Mouse (Mus musculus): ENCODE measurements around the gene Cables2. TPM values are rescaled to one million over a fixed set of nuclear protein-coding genes. Genes with fewer than 3 reads are reported as not detected.
A peak's percentile ranks its signal among the peaks of the same experiment; 100 is the strongest.

Gene Cables2
- total and polyA plus RNA-seq, 2 experiments from 2014 or later, result 28.4 to 58.8 TPM

- peaks cover 13% of the 10 kb centered on the region; the same call in 1 of the 2 replicates for H3K4me1 ChIP-seq (ENCODE audit: insufficient read depth)
- TF ChIP-seq CTCF (IDR thresholded peaks at IDR 0.05; ENCODE audit: low read depth), result peak; percentile 70
- WGBS, result 4% methylated on average over 21 of the region's 21 CpGs
- no peaks in the 10 kb centered on the region for H3K36me3 ChIP-seq (ENCODE audit: insufficient read depth)
- ATAC-seq (peak; percentile 70), DNase-seq (peak; percentile 39)
- no peaks in the 10 kb centered on the region for H3K9me3 ChIP-seq (ENCODE audit: low read length)
- H3K27ac ChIP-seq (ENCODE audit: low read depth, low read length), result no peak overlapping the region
- no peak overlapping the region for H3K9ac ChIP-seq
- peak overlapping the region; percentile 27 for H3K4me2 ChIP-seq (ENCODE audit: low read depth)
- peaks cover 8% of the 10 kb centered on the region; the same call in 1 of the 2 replicates for H3K27me3 ChIP-seq (ENCODE audit: insufficient read depth, low read length)
- H3K4me3 ChIP-seq (ENCODE audit: low read depth, low read length), result 0 out of 2 replicates have a peak overlapping the region, but pooled peaks have one; percentile 5
These were observed 45.8 kb downstream of the Cables2 start for GRCm38 (mm10) chr2:180227262-180228059.

DNA sequence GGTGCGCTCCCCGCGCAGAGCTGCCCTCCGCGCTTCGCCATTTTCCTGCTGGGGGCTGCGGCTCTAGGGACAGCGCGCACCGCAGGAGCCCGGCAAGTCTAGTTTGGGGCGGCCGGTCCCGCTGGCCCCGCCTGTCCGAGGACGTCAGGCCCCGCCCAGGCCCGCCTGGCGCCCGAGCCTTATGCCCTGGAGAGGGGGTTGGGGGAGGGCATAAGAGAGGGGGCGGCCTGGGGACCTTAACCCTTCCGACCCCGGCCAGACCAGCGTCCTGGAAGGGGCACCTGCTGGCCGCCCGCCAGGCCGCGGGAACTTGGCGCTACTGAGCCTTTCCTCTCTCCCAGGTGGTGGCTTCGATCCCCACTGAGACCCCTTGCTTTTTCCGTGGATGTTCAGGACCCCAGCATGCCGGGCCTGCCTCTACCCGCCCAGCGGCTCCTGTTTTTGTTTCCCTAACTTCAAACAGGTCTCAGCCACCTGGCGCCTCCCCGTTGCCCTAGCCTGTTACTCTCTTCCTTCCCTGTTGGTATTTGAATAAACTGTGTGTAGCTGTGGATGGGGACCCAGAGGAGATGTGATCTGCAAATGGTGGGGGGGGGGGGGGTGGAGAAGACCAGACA, 47.4 kb downstream of the Cables2 start, which contains the start of gene Lama5:
Lama5 (minus strand) TSS at position 98 of the 617 bp plus-strand sequence.
- DNase-seq, result no peak
- peaks cover 8% of the 10 kb centered on the region; the same call in 1 of the 2 replicates for H3K27me3 ChIP-seq (ENCODE audit: insufficient read depth, low read length)
- TF ChIP-seq CTCF (IDR thresholded peaks at IDR 0.05; ENCODE audit: low read depth), result no peak
- under 1% methylated on average over 31 of the region's 37 CpGs for WGBS
- no peaks in the 10 kb centered on the region for H3K36me3 ChIP-seq (ENCODE audit: insufficient read depth)
- H3K4me1 ChIP-seq (ENCODE audit: insufficient read depth), result peaks cover 13% of the 10 kb centered on the region; the same call in 1 of the 2 replicates
- no peak within 1 kb of the TSS for H3K27ac ChIP-seq (ENCODE audit: low read depth, low read length)
- H3K4me2 ChIP-seq (ENCODE audit: low read depth), result peak within 1 kb of the TSS; percentile 100
- ATAC-seq, result peak; percentile 66
- peak within 1 kb of the TSS; percentile 53 for H3K9ac ChIP-seq
- peak within 1 kb of the TSS; percentile 53 for H3K4me3 ChIP-seq (ENCODE audit: low read depth, low read length)
- H3K9me3 ChIP-seq (ENCODE audit: low read length), result no peaks in the 10 kb centered on the region

GRCm38 (mm10) chr2:180225044-180225761, 48.1 kb downstream of the Cables2 start:
- no peaks in the 10 kb centered on the region for H3K36me3 ChIP-seq (ENCODE audit: insufficient read depth)
- no peak overlapping the region for H3K27ac ChIP-seq (ENCODE audit: low read depth, low read length)
- H3K4me2 ChIP-seq (ENCODE audit: low read depth), result peak overlapping the region; percentile 100
- peak; percentile 23 for ATAC-seq
- under 1% methylated on average over 43 of the region's 55 CpGs for WGBS
- no peaks in the 10 kb centered on the region for H3K9me3 ChIP-seq (ENCODE audit: low read length)
- peaks cover 8% of the 10 kb centered on the region; the same call in 1 of the 2 replicates for H3K27me3 ChIP-seq (ENCODE audit: insufficient read depth, low read length)
- no peak for TF ChIP-seq CTCF (IDR thresholded peaks at IDR 0.05; ENCODE audit: low read depth)
- peak overlapping the region; percentile 53 for H3K4me3 ChIP-seq (ENCODE audit: low read depth, low read length)
- DNase-seq, result no peak
- H3K9ac ChIP-seq, result peak overlapping the region; percentile 53
- H3K4me1 ChIP-seq (ENCODE audit: insufficient read depth), result peaks cover 13% of the 10 kb centered on the region; the same call in 1 of the 2 replicates

DNA sequence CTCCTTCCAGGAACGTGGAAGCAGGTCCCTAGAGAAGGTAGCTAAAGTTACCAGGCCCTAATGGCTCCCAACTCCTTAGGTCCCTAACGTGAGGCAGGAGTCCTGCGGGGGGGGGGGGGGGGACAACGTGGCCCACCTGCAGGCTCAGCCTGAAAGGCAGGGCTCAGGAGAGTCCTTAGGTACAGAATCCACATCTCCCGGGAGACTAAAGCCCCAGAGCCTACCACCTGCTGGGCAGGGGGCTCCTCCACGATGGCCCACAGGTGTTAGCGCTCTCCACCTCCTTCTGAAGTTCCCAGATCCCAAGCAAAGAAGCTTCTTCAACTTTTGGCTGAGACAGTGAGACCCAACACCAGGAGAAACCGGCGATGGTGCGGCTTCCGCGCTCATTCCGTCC, 48.7 kb downstream of the Cables2 start:
- H3K4me2 ChIP-seq (ENCODE audit: low read depth), result peak overlapping the region; percentile 100
- H3K4me1 ChIP-seq (ENCODE audit: insufficient read depth), result peaks cover 13% of the 10 kb centered on the region; the same call in 1 of the 2 replicates
- H3K27me3 ChIP-seq (ENCODE audit: insufficient read depth, low read length), result peaks cover 8% of the 10 kb centered on the region; the same call in 1 of the 2 replicates
- H3K27ac ChIP-seq (ENCODE audit: low read depth, low read length), result no peak overlapping the region
- no peaks in the 10 kb centered on the region for H3K36me3 ChIP-seq (ENCODE audit: insufficient read depth)
- H3K9ac ChIP-seq, result peak overlapping the region; percentile 53; the same call in 1 of the 2 replicates
- 4% methylated on average over 13 of the region's 13 CpGs for WGBS
- DNase-seq (no peak), ATAC-seq (no peak)
- no peak for TF ChIP-seq CTCF (IDR thresholded peaks at IDR 0.05; ENCODE audit: low read depth)
- H3K9me3 ChIP-seq (ENCODE audit: low read length), result no peaks in the 10 kb centered on the region
- peak overlapping the region; percentile 53 for H3K4me3 ChIP-seq (ENCODE audit: low read depth, low read length)

DNA sequence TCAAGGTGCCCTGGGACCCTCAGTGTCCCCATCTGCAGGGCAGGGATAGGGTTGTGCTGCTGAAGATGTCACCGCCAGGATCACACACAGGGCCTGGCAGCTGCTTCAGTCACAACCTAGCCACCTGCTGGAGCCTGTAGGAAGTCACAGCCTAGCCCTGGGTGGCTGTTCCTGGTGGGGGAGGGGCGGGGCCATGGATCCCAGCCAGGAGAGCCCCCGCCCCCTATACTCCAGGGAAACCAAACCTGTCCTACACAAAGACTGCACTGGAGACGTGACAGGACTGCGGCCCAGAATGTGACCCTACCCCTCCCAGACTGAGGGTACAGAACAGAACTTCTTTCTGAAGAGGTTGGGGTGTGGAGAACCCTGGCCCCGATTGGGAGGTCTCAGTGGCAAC, 51.0 kb downstream of the Cables2 start:
- no peak for DNase-seq
- H3K9me3 ChIP-seq (ENCODE audit: low read length), result no peaks in the 10 kb centered on the region
- no peaks in the 10 kb centered on the region for H3K36me3 ChIP-seq (ENCODE audit: insufficient read depth)
- peak; percentile 41 for TF ChIP-seq CTCF (IDR thresholded peaks at IDR 0.05; ENCODE audit: low read depth)
- peaks cover 10% of the 10 kb centered on the region for H3K4me1 ChIP-seq (ENCODE audit: insufficient read depth)
- H3K4me2 ChIP-seq (ENCODE audit: low read depth), result no peak overlapping the region
- H3K4me3 ChIP-seq (ENCODE audit: low read depth, low read length), result no peak overlapping the region
- no peak overlapping the region for H3K27ac ChIP-seq (ENCODE audit: low read depth, low read length)
- H3K27me3 ChIP-seq (ENCODE audit: insufficient read depth, low read length), result peaks cover 8% of the 10 kb centered on the region; the same call in 1 of the 2 replicates
- ATAC-seq, result no peak
- no peak overlapping the region for H3K9ac ChIP-seq
- 12% methylated on average over 6 of the region's 6 CpGs for whole genome bisulfite sequencing

GRCm38 (mm10) chr2:180221051-180221450, 52.2 kb downstream of the Cables2 start:
- DNase-seq, result no peak
- Histone ChIP-seq H3K27ac (ENCODE audit: low read depth, low read length) (no peak overlapping the region), H3K27me3 (ENCODE audit: insufficient read depth, low read length) (peaks cover 8% of the 10 kb centered on the region; the same call in 1 of the 2 replicates), H3K4me2 (ENCODE audit: low read depth) (no peak overlapping the region), H3K4me1 (ENCODE audit: insufficient read depth) (peaks cover 7% of the 10 kb centered on the region), H3K9me3 (ENCODE audit: low read length) (no peaks in the 10 kb centered on the region), H3K4me3 (ENCODE audit: low read depth, low read length) (no peak overlapping the region), H3K9ac (no peak overlapping the region), H3K36me3 (ENCODE audit: insufficient read depth) (no peaks in the 10 kb centered on the region)
- 74% methylated on average over 9 of the region's 9 CpGs for WGBS
- no peak for ATAC-seq
- TF ChIP-seq CTCF (IDR thresholded peaks at IDR 0.05; ENCODE audit: low read depth), result no peak
